Comparison of ENCODE assay signal across 18 mouse cellular contexts in genomic region chr4:35375791-35376190, GRCm38 (mm10).
DNase-seq lines count a peak whose midpoint lies in the region; ATAC-seq lines count a peak whose summit lies in the region.
"Had no signal": no experiment of that assay in that cellular context is flagged by ENCODE, and none has a peak within 500 bp of the region (broad histone marks: within the 10 kb centered on the region; RNA-seq: fewer than 3 reads in every experiment).

No protein-coding gene starts in this region.

- no peak for DNase-seq in hindbrain, embryonic 10.5 days (ENCODE audit: low spot score)
- peak; percentile 27 for DNase-seq in embryo, embryonic 10.5 days (ENCODE audit: low spot score)
- DNase-seq in forebrain, embryonic 14.5 days (ENCODE audit: low spot score): peak; percentile 35
- DNase-seq in urinary bladder, adult 18-20 months (ENCODE audit: low spot score in 2 of 2): no peak
- DNase-seq in urinary bladder, postnatal 36 days (ENCODE audit: low spot score in 2 of 2): no peak
- DNase-seq: adrenal gland, postnatal 36 days; cerebellum, adult 9-10 months; heart, adult 18-20 months; kidney, adult 2 months; kidney, postnatal 14 days; right cerebral cortex, adult 18-20 months; thymus, postnatal 4 days had no signal

- WGBS in hindbrain, embryonic 13.5 days: 41% methylated on average over 4 of the region's 4 CpGs
- 70% methylated on average over 4 of the region's 4 CpGs for WGBS in hindbrain, embryonic 10.5 days
- 18% methylated on average over 4 of the region's 4 CpGs for WGBS in forebrain, embryonic 14.5 days
- 23% methylated on average over 4 of the region's 4 CpGs for WGBS in limb, embryonic 12.5 days

- H3K4me1 ChIP-seq in hindbrain, embryonic 13.5 days (replicated peaks): peaks cover 34% of the 10 kb centered on the region
- 0 out of 2 replicates have a peak, but pooled peaks cover 2% of the 10 kb centered on the region for H3K4me1 ChIP-seq in hindbrain, embryonic 10.5 days (replicated peaks)
- peaks cover 3% of the 10 kb centered on the region; the same call in 1 of the 2 replicates for H3K4me1 ChIP-seq in forebrain, embryonic 14.5 days (ENCODE audit: control insufficient read depth, insufficient read depth, low read length)
- 0 out of 2 replicates have a peak, but pooled peaks cover 17% of the 10 kb centered on the region for H3K4me1 ChIP-seq in limb, embryonic 12.5 days (replicated peaks)

- ATAC-seq in hindbrain, embryonic 13.5 days (ENCODE audit: low FRiP score): peak; percentile 56; the same call in 1 of the 2 replicates
- ATAC-seq in forebrain, embryonic 14.5 days: peak; percentile 47
- ATAC-seq in limb, embryonic 12.5 days (ENCODE audit: insufficient number of reproducible peaks, insufficient read depth, low FRiP score, low TSS enrichment, low read depth): peak; percentile 63; the same call in 1 of the 2 replicates
- ATAC-seq: activated CD4-positive, CD25-positive, alpha-beta regulatory T cell, adult 4 months; Patski had no signal

- H3K36me3 ChIP-seq in hindbrain, embryonic 13.5 days: no peaks in the 10 kb centered on the region
- no peaks in the 10 kb centered on the region for H3K36me3 ChIP-seq in hindbrain, embryonic 10.5 days
- H3K36me3 ChIP-seq in forebrain, embryonic 14.5 days (ENCODE audit: control insufficient read depth, insufficient read depth, low read length): no peaks in the 10 kb centered on the region
- H3K36me3 ChIP-seq in limb, embryonic 12.5 days: no peaks in the 10 kb centered on the region
- H3K36me3 ChIP-seq: limb, embryonic 13.5 days had no signal

- H3K27me3 ChIP-seq in hindbrain, embryonic 13.5 days: no peaks in the 10 kb centered on the region
- H3K27me3 ChIP-seq in hindbrain, embryonic 10.5 days (ENCODE audit: insufficient read depth, poor library complexity, severe bottlenecking): no peaks in the 10 kb centered on the region
- H3K27me3 ChIP-seq in forebrain, embryonic 14.5 days (replicated peaks; ENCODE audit: control insufficient read depth, insufficient read depth, low read length): no peaks in the 10 kb centered on the region
- no peaks in the 10 kb centered on the region for H3K27me3 ChIP-seq in limb, embryonic 12.5 days
- H3K27me3 ChIP-seq: limb, embryonic 13.5 days; Patski had no signal

- no peak overlapping the region for H3K4me2 ChIP-seq in hindbrain, embryonic 13.5 days
- H3K4me2 ChIP-seq in forebrain, embryonic 14.5 days (ENCODE audit: low read length): no peak overlapping the region
- no peak overlapping the region for H3K4me2 ChIP-seq in limb, embryonic 12.5 days
- H3K4me2 ChIP-seq: limb, embryonic 13.5 days had no signal

- no peak overlapping the region for H3K9ac ChIP-seq in hindbrain, embryonic 13.5 days
- no peak overlapping the region for H3K9ac ChIP-seq in forebrain, embryonic 14.5 days (ENCODE audit: low read length)
- H3K9ac ChIP-seq in limb, embryonic 12.5 days (replicated peaks): no peak overlapping the region
- H3K9ac ChIP-seq: limb, embryonic 13.5 days; liver, embryonic 14.5 days had no signal

- H3K9me3 ChIP-seq in hindbrain, embryonic 13.5 days: no peaks in the 10 kb centered on the region
- H3K9me3 ChIP-seq in hindbrain, embryonic 10.5 days: peaks cover 5% of the 10 kb centered on the region; the same call in 1 of the 2 replicates
- no peaks in the 10 kb centered on the region for H3K9me3 ChIP-seq in forebrain, embryonic 14.5 days (replicated peaks; ENCODE audit: control insufficient read depth, low read length)
- peaks cover 5% of the 10 kb centered on the region; the same call in 1 of the 2 replicates for H3K9me3 ChIP-seq in limb, embryonic 12.5 days

- H3K27ac ChIP-seq in hindbrain, embryonic 13.5 days: 0 out of 2 replicates have a peak overlapping the region, but pooled peaks have one; percentile 18
- H3K27ac ChIP-seq in hindbrain, embryonic 10.5 days: no peak overlapping the region
- no peak overlapping the region for H3K27ac ChIP-seq in forebrain, embryonic 14.5 days (ENCODE audit: low read depth, low read length)
- H3K27ac ChIP-seq in limb, embryonic 12.5 days: no peak overlapping the region
- H3K27ac ChIP-seq: limb, embryonic 13.5 days; liver, embryonic 14.5 days had no signal

- H3K4me3 ChIP-seq in hindbrain, embryonic 13.5 days: no peak overlapping the region
- H3K4me3 ChIP-seq in hindbrain, embryonic 10.5 days: no peak overlapping the region
- no peak overlapping the region for H3K4me3 ChIP-seq in forebrain, embryonic 14.5 days (ENCODE audit: low read depth, low read length)
- no peak overlapping the region for H3K4me3 ChIP-seq in limb, embryonic 12.5 days (replicated peaks)
- H3K4me3 ChIP-seq: limb, embryonic 13.5 days had no signal

Comparison
In these comparisons a context has a peak if more than half of its experiments do, and no peak if none do; other contexts are left out.
1. DNase-seq: peak in embryo, embryonic 10.5 days (single experiment) and forebrain, embryonic 14.5 days (single experiment); none in hindbrain, embryonic 10.5 days (single experiment), urinary bladder, adult 18-20 months (0 of 2) and urinary bladder, postnatal 36 days (0 of 2).
2. Peak in every context shown above with its lines, with median percentiles within 50 percentile points of each other: ATAC-seq.